8 mouse cellular contexts compared by ENCODE assay signal in the genomic region with DNA sequence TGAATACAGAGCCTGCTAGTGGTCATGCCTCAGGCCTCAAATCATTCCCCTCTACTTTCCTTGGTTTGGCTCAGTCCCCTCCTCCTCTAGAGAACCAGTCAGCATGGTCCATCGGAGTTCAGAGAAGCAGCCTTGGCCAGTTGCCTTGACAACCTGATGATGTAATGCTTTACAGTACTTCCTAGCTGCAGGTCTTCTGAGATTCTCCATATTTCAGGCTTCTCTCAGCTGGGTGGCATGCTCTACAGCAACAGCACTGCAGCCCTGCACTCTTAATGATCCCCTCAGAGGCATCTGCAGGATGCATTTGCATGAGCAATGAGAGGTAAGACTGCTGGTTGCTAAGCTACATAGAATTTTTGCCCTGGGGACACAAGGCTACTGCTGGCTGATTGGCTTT.
DNase-seq lines count a peak whose midpoint lies in the region; ATAC-seq and TF ChIP-seq lines count a peak whose summit lies in the region.

No protein-coding gene starts in this region.

- TF ChIP-seq CTCF in stomach, postnatal 0 days (IDR thresholded peaks at IDR 0.05; ENCODE audit: low read depth): no peak

- no peaks in the 10 kb centered on the region for H3K36me3 ChIP-seq in stomach, embryonic 15.5 days
- no peaks in the 10 kb centered on the region for H3K36me3 ChIP-seq in stomach, postnatal 0 days (ENCODE audit: control insufficient read depth, insufficient read depth, low read length)
- H3K36me3 ChIP-seq in hindbrain, embryonic 11.5 days (ENCODE audit: control insufficient read depth, insufficient read depth, low read length): no peaks in the 10 kb centered on the region
- no peaks in the 10 kb centered on the region for H3K36me3 ChIP-seq in neural tube, embryonic 12.5 days
- H3K36me3 ChIP-seq in heart, embryonic 10.5 days: no peaks in the 10 kb centered on the region

- no peaks in the 10 kb centered on the region for H3K9me3 ChIP-seq in stomach, embryonic 15.5 days
- no peaks in the 10 kb centered on the region for H3K9me3 ChIP-seq in stomach, postnatal 0 days (ENCODE audit: control insufficient read depth, low read length)
- no peaks in the 10 kb centered on the region for H3K9me3 ChIP-seq in hindbrain, embryonic 11.5 days (ENCODE audit: control insufficient read depth, low read length)
- no peaks in the 10 kb centered on the region for H3K9me3 ChIP-seq in neural tube, embryonic 12.5 days
- no peaks in the 10 kb centered on the region for H3K9me3 ChIP-seq in heart, embryonic 10.5 days

- H3K4me3 ChIP-seq in stomach, embryonic 15.5 days (replicated peaks): no peak overlapping the region
- no peak overlapping the region for H3K4me3 ChIP-seq in stomach, postnatal 0 days (ENCODE audit: low read depth, low read length)
- no peak overlapping the region for H3K4me3 ChIP-seq in hindbrain, embryonic 11.5 days (ENCODE audit: low read depth, low read length)
- no peak overlapping the region for H3K4me3 ChIP-seq in neural tube, embryonic 12.5 days
- no peak overlapping the region for H3K4me3 ChIP-seq in heart, embryonic 10.5 days

- no peak for DNase-seq in stomach, postnatal 0 days (ENCODE audit: low spot score)
- peak; percentile 65 for DNase-seq in hindbrain, embryonic 11.5 days (ENCODE audit: low spot score)
- DNase-seq in left cerebral cortex, adult 18-20 months (ENCODE audit: low spot score in 2 of 2): peak; percentile 14 to 32
- no peak for DNase-seq in heart, embryonic 10.5 days (ENCODE audit: low spot score)
- DNase-seq in ovary, postnatal 14 days (ENCODE audit: low spot score): no peak
- no peak for DNase-seq in thymus, postnatal 10 days (ENCODE audit: low spot score in 2 of 2)

- H3K4me1 ChIP-seq in stomach, embryonic 15.5 days: no peaks in the 10 kb centered on the region
- H3K4me1 ChIP-seq in stomach, postnatal 0 days (replicated peaks; ENCODE audit: control insufficient read depth, insufficient read depth): no peaks in the 10 kb centered on the region
- H3K4me1 ChIP-seq in hindbrain, embryonic 11.5 days (replicated peaks; ENCODE audit: control insufficient read depth, insufficient read depth, low read length): no peaks in the 10 kb centered on the region
- H3K4me1 ChIP-seq in neural tube, embryonic 12.5 days: peaks cover 24% of the 10 kb centered on the region
- no peaks in the 10 kb centered on the region for H3K4me1 ChIP-seq in heart, embryonic 10.5 days

- no peak overlapping the region for H3K4me2 ChIP-seq in stomach, embryonic 15.5 days
- H3K4me2 ChIP-seq in stomach, postnatal 0 days (replicated peaks; ENCODE audit: low read depth): no peak overlapping the region
- H3K4me2 ChIP-seq in hindbrain, embryonic 11.5 days (replicated peaks; ENCODE audit: low read depth, low read length): no peak overlapping the region
- peak overlapping the region; percentile 0; the same call in 1 of the 2 replicates for H3K4me2 ChIP-seq in neural tube, embryonic 12.5 days (replicated peaks)

- WGBS in stomach, embryonic 15.5 days: 22% methylated on average over 1 of the region's 1 CpGs
- 31% methylated on average over 1 of the region's 1 CpGs for WGBS in stomach, postnatal 0 days
- WGBS in hindbrain, embryonic 11.5 days: 7% methylated on average over 1 of the region's 1 CpGs
- WGBS in neural tube, embryonic 12.5 days: 0% methylated on average over 1 of the region's 1 CpGs
- WGBS in heart, embryonic 10.5 days: 48% methylated on average over 1 of the region's 1 CpGs

- ATAC-seq in stomach, embryonic 15.5 days (ENCODE audit: insufficient read depth, low FRiP score, low read depth): peak; percentile 31; the same call in 1 of the 2 replicates
- no peak for ATAC-seq in stomach, postnatal 0 days (ENCODE audit: low FRiP score, low TSS enrichment)
- peak; percentile 98 for ATAC-seq in hindbrain, embryonic 11.5 days (ENCODE audit: low FRiP score)
- peak; percentile 97 for ATAC-seq in neural tube, embryonic 12.5 days (ENCODE audit: low FRiP score, low read depth)

- no peak for TF ChIP-seq EP300 in stomach, postnatal 0 days (optimal IDR thresholded peaks at IDR 0.05)

- H3K27ac ChIP-seq in stomach, embryonic 15.5 days: no peak overlapping the region
- H3K27ac ChIP-seq in stomach, postnatal 0 days (replicated peaks): no peak overlapping the region
- peak overlapping the region; percentile 67; the same call in 1 of the 2 replicates for H3K27ac ChIP-seq in hindbrain, embryonic 11.5 days (ENCODE audit: low read depth, low read length)
- H3K27ac ChIP-seq in neural tube, embryonic 12.5 days: no peak overlapping the region; the same call in 1 of the 2 replicates
- no peak overlapping the region for H3K27ac ChIP-seq in heart, embryonic 10.5 days

- no peaks in the 10 kb centered on the region for H3K27me3 ChIP-seq in stomach, embryonic 15.5 days (replicated peaks)
- H3K27me3 ChIP-seq in stomach, postnatal 0 days (ENCODE audit: control insufficient read depth, insufficient read depth, low read length): no peaks in the 10 kb centered on the region
- H3K27me3 ChIP-seq in hindbrain, embryonic 11.5 days (ENCODE audit: control insufficient read depth, insufficient read depth, low read length): no peaks in the 10 kb centered on the region
- no peaks in the 10 kb centered on the region for H3K27me3 ChIP-seq in neural tube, embryonic 12.5 days (replicated peaks)
- H3K27me3 ChIP-seq in heart, embryonic 10.5 days (ENCODE audit: insufficient read depth, poor library complexity, severe bottlenecking): no peaks in the 10 kb centered on the region

- no peak overlapping the region for H3K9ac ChIP-seq in stomach, embryonic 15.5 days
- H3K9ac ChIP-seq in stomach, postnatal 0 days (ENCODE audit: low read length): no peak overlapping the region
- H3K9ac ChIP-seq in hindbrain, embryonic 11.5 days (ENCODE audit: low read depth, low read length): no peak overlapping the region
- H3K9ac ChIP-seq in neural tube, embryonic 12.5 days: no peak overlapping the region

Comparison
In these comparisons a context has a peak if more than half of its experiments do, and no peak if none do; other contexts are left out.
1. DNase-seq: peak in hindbrain, embryonic 11.5 days (single experiment) and left cerebral cortex, adult 18-20 months (2 of 2); none in stomach, postnatal 0 days (single experiment), heart, embryonic 10.5 days (single experiment), ovary, postnatal 14 days (single experiment) and thymus, postnatal 10 days (0 of 2).